ENCODE assay signal across 27 mouse cellular contexts in genomic region chr5:17863085-17863484, GRCm38 (mm10). TPM values are rescaled to one million over a fixed set of nuclear protein-coding genes. Genes with fewer than 3 reads are reported as not detected.
DNase-seq lines count a peak whose midpoint lies in the region; ATAC-seq and TF ChIP-seq lines count a peak whose summit lies in the region.
"Had no signal": no experiment of that assay in that cellular context is flagged by ENCODE, and none has a peak within 500 bp of the region (broad histone marks: within the 10 kb centered on the region; RNA-seq: fewer than 3 reads in every experiment).

No protein-coding gene starts in this region.

- TF ChIP-seq CTCF in liver, adult 2 months (IDR thresholded peaks at IDR 0.05; ENCODE audit: low read depth, low read length): no peak
- TF ChIP-seq CTCF in intestine, postnatal 0 days (IDR thresholded peaks at IDR 0.05; ENCODE audit: low read depth): no peak

- H3K27me3 ChIP-seq in kidney, embryonic 15.5 days: no peaks in the 10 kb centered on the region
- H3K27me3 ChIP-seq in liver, adult 2 months (ENCODE audit: control insufficient read depth, insufficient read depth, low read length): no peaks in the 10 kb centered on the region
- H3K27me3 ChIP-seq in liver, embryonic 11.5 days (replicated peaks; ENCODE audit: control insufficient read depth, insufficient read depth, low read length): no peaks in the 10 kb centered on the region
- H3K27me3 ChIP-seq in intestine, postnatal 0 days (replicated peaks; ENCODE audit: control insufficient read depth, insufficient read depth, low read length): no peaks in the 10 kb centered on the region
- H3K27me3 ChIP-seq: embryonic facial prominence, embryonic 15.5 days; forebrain, embryonic 13.5 days; hindbrain, embryonic 15.5 days; lung, embryonic 15.5 days; neural tube, embryonic 12.5 days had no signal

- no peaks in the 10 kb centered on the region for H3K36me3 ChIP-seq in kidney, embryonic 15.5 days
- H3K36me3 ChIP-seq in liver, adult 2 months (ENCODE audit: control insufficient read depth, insufficient read depth, low read length): no peaks in the 10 kb centered on the region
- H3K36me3 ChIP-seq in liver, embryonic 11.5 days (ENCODE audit: control insufficient read depth, insufficient read depth, low read length): no peaks in the 10 kb centered on the region
- no peaks in the 10 kb centered on the region for H3K36me3 ChIP-seq in intestine, postnatal 0 days (ENCODE audit: control insufficient read depth, insufficient read depth)
- H3K36me3 ChIP-seq: embryonic facial prominence, embryonic 10.5 days; embryonic facial prominence, embryonic 15.5 days; hindbrain, embryonic 10.5 days; hindbrain, embryonic 15.5 days; lung, embryonic 15.5 days; neural tube, embryonic 12.5 days had no signal

- no peak for TF ChIP-seq POLR2A in liver, adult 2 months (IDR thresholded peaks at IDR 0.05; ENCODE audit: extremely low read depth, insufficient read depth, low read length)

- no peak overlapping the region for H3K27ac ChIP-seq in kidney, embryonic 15.5 days
- no peak overlapping the region for H3K27ac ChIP-seq in liver, adult 2 months (replicated peaks; ENCODE audit: insufficient read depth, low read depth, low read length)
- no peak overlapping the region for H3K27ac ChIP-seq in liver, embryonic 11.5 days (ENCODE audit: low read depth, low read length)
- no peak overlapping the region for H3K27ac ChIP-seq in intestine, postnatal 0 days (ENCODE audit: low read depth, low read length)
- H3K27ac ChIP-seq: embryonic facial prominence, embryonic 10.5 days; embryonic facial prominence, embryonic 15.5 days; forebrain, embryonic 13.5 days; hindbrain, embryonic 10.5 days; hindbrain, embryonic 15.5 days; lung, embryonic 15.5 days; neural tube, embryonic 12.5 days had no signal

- DNase-seq in kidney, adult 11 months: peak; percentile 45
- DNase-seq in liver, adult 2 months (ENCODE audit: extremely low read depth, low read depth, low spot score): peak; percentile 94
- DNase-seq in liver, embryonic 11.5 days (ENCODE audit: low spot score): no peak
- DNase-seq in left cerebral cortex, postnatal 36 days (ENCODE audit: low spot score in 2 of 2): no peak
- DNase-seq in layer of hippocampus, adult 9-11 months: no peak
- DNase-seq: adrenal gland, adult 2 months; cerebellum, adult 8-10 months; cerebellum, postnatal 25 days; heart, postnatal 14 days; layer of hippocampus, postnatal 36 days; liver; right cerebral cortex, postnatal 4 days; thymus, adult 2 months; thymus, postnatal 36 days had no signal

- H3K4me3 ChIP-seq in kidney, embryonic 15.5 days (replicated peaks): no peak overlapping the region
- H3K4me3 ChIP-seq in liver, adult 2 months (ENCODE audit: insufficient read depth, low read depth, low read length): no peak overlapping the region
- no peak overlapping the region for H3K4me3 ChIP-seq in liver, embryonic 11.5 days (ENCODE audit: low read depth, low read length)
- no peak overlapping the region for H3K4me3 ChIP-seq in intestine, postnatal 0 days (ENCODE audit: low read depth, low read length)
- H3K4me3 ChIP-seq: embryonic facial prominence, embryonic 10.5 days; embryonic facial prominence, embryonic 15.5 days; forebrain, embryonic 13.5 days; hindbrain, embryonic 10.5 days; hindbrain, embryonic 15.5 days; lung, embryonic 15.5 days; neural tube, embryonic 12.5 days had no signal

- no peak overlapping the region for H3K4me2 ChIP-seq in kidney, embryonic 15.5 days
- H3K4me2 ChIP-seq in liver, embryonic 11.5 days: no peak overlapping the region
- no peak overlapping the region for H3K4me2 ChIP-seq in intestine, postnatal 0 days (replicated peaks; ENCODE audit: low read depth)
- H3K4me2 ChIP-seq: embryonic facial prominence, embryonic 15.5 days; forebrain, embryonic 13.5 days; hindbrain, embryonic 15.5 days; lung, embryonic 15.5 days; midbrain, embryonic 11.5 days; neural tube, embryonic 12.5 days had no signal

- no peak for ATAC-seq in kidney, embryonic 15.5 days (replicated peaks; ENCODE audit: low FRiP score)
- ATAC-seq in liver, embryonic 11.5 days (replicated peaks; ENCODE audit: low FRiP score): no peak
- peak; percentile 85 for ATAC-seq in intestine, postnatal 0 days
- ATAC-seq: CD4-positive, CD25-positive, alpha-beta regulatory T cell, adult 4 months; forebrain, embryonic 13.5 days; inflammation-experienced regulatory T-cells, adult 6 months; midbrain, embryonic 16.5 days had no signal

- intact Hi-C loops in left cerebral cortex, postnatal 36 days (cut with DNase I): no loop called here

- WGBS in kidney, embryonic 15.5 days: 81% methylated on average over 2 of the region's 2 CpGs
- WGBS in liver, adult 2 months: 30% methylated on average over 2 of the region's 2 CpGs
- WGBS in liver, embryonic 11.5 days: 85% methylated on average over 2 of the region's 2 CpGs
- 35% methylated on average over 2 of the region's 2 CpGs for WGBS in intestine, postnatal 0 days

- H3K9me3 ChIP-seq in kidney, embryonic 15.5 days (replicated peaks): no peaks in the 10 kb centered on the region
- H3K9me3 ChIP-seq in liver, embryonic 11.5 days (ENCODE audit: control insufficient read depth, low read length): no peaks in the 10 kb centered on the region
- no peaks in the 10 kb centered on the region for H3K9me3 ChIP-seq in intestine, postnatal 0 days (ENCODE audit: control insufficient read depth)
- H3K9me3 ChIP-seq: embryonic facial prominence, embryonic 10.5 days; embryonic facial prominence, embryonic 15.5 days; forebrain, embryonic 13.5 days; hindbrain, embryonic 10.5 days; hindbrain, embryonic 15.5 days; lung, embryonic 15.5 days; neural tube, embryonic 12.5 days had no signal

- H3K79me2 ChIP-seq in liver, adult 2 months (ENCODE audit: control insufficient read depth, insufficient read depth, low read length): no peaks in the 10 kb centered on the region

- no peaks in the 10 kb centered on the region for H3K4me1 ChIP-seq in kidney, embryonic 15.5 days
- H3K4me1 ChIP-seq in liver, adult 2 months (ENCODE audit: control insufficient read depth, insufficient read depth, low read length): no peaks in the 10 kb centered on the region
- no peaks in the 10 kb centered on the region for H3K4me1 ChIP-seq in liver, embryonic 11.5 days (replicated peaks; ENCODE audit: control insufficient read depth, insufficient read depth, low read length)
- no peaks in the 10 kb centered on the region; the same call in 1 of the 2 replicates for H3K4me1 ChIP-seq in intestine, postnatal 0 days (replicated peaks; ENCODE audit: control insufficient read depth, insufficient read depth, low read length)
- H3K4me1 ChIP-seq: embryonic facial prominence, embryonic 10.5 days; embryonic facial prominence, embryonic 15.5 days; forebrain, embryonic 13.5 days; hindbrain, embryonic 10.5 days; hindbrain, embryonic 15.5 days; lung, embryonic 15.5 days; neural tube, embryonic 12.5 days had no signal

- no peak overlapping the region for H3K9ac ChIP-seq in kidney, embryonic 15.5 days
- H3K9ac ChIP-seq in liver, adult 2 months (ENCODE audit: low read depth, low read length): no peak overlapping the region
- H3K9ac ChIP-seq in liver, embryonic 11.5 days (ENCODE audit: low read depth, low read length): no peak overlapping the region
- H3K9ac ChIP-seq in intestine, postnatal 0 days (ENCODE audit: low read depth, low read length): no peak overlapping the region
- H3K9ac ChIP-seq: embryonic facial prominence, embryonic 15.5 days; forebrain, embryonic 13.5 days; hindbrain, embryonic 15.5 days; lung, embryonic 15.5 days; neural tube, embryonic 12.5 days had no signal

RNA-seq across cellular contexts. Expression of gene Cd36, which starts 25.5 kb away (rescaled TPM):
- 10.1 and 11.2 TPM in 2 replicates for polyA plus RNA-seq in kidney, embryonic 15.5 days (2015; fragmentation: Nextera tagmentation; extraction: Ambion mirVana)
- 62.4 and 73.3 TPM in 2 replicates for total RNA-seq in liver, adult 2 months (2014; rRNA removed)
- 3.6 and 19.7 TPM in 2 replicates for polyA plus RNA-seq in liver, adult 2 months (2012; rRNA removed)
- 11.3 and 11.9 TPM in 2 replicates for polyA plus RNA-seq in liver, embryonic 11.5 days (2014; fragmentation: Nextera tagmentation; extraction: Ambion mirVana)
- polyA plus RNA-seq in intestine, postnatal 0 days (2015; fragmentation: Nextera tagmentation; extraction: Ambion mirVana): 178 and 199 TPM in 2 replicates
- total RNA-seq in left cerebral cortex, postnatal 36 days (2021): 1 to 10 TPM; 1.3 to 2.1 TPM

Comparison
In these comparisons a context has a peak if more than half of its experiments do, and no peak if none do; other contexts are left out.
1. DNase-seq: peak in kidney, adult 11 months (single experiment) and liver, adult 2 months (single experiment); none in liver, embryonic 11.5 days (single experiment), left cerebral cortex, postnatal 36 days (0 of 2) and layer of hippocampus, adult 9-11 months (single experiment).